Mouse (Mus musculus) lung, adult 2 months (tissue): ENCODE results near the gene Zfp319. TPM values are rescaled to one million over a fixed set of nuclear protein-coding genes. Genes with fewer than 3 reads are reported as not detected.
"Not testable (repeated sequence)": the region's sequence is repeated elsewhere in the genome, so short reads cannot be mapped to it uniquely, and the experiment has no call there.

ENCODE experiments used
- DNase-seq: peaks from one replicate; pipeline ENCODE4 v3.0.0; 2022
- H3K4me1 ChIP-seq: fragments of 200-500 bp; 2 replicates; pipeline ENCODE4 v1.6.1; 2011; ENCODE audit warnings: low read length; ENCODE audit not compliant: control insufficient read depth, insufficient read depth
- H3K4me3 ChIP-seq: fragments of 200-500 bp; replicated peaks from 2 replicates; pipeline ENCODE3; 2011; ENCODE audit warnings: low read depth, mild to moderate bottlenecking, control low read depth, low read length; ENCODE audit errors: extremely low read depth
- CTCF ChIP-seq: fragments of 200-500 bp; IDR thresholded peaks from 2 replicates; pipeline ENCODE4 v1.5.1; 2011; ENCODE audit warnings: mild to moderate bottlenecking, low read length, control low read depth; ENCODE audit not compliant: insufficient read depth
- POLR2A ChIP-seq: fragments of 200-500 bp; IDR thresholded peaks from 2 replicates; pipeline ENCODE4 v1.6.1; 2011; ENCODE audit warnings: low read depth, mild to moderate bottlenecking, control low read depth, low read length, borderline replicate concordance; ENCODE audit errors: extremely low read depth
- WGBS: fragments of 180-500 bp; shearing (Covaris S2); methylation state at CpG from one replicate; pipeline ENCODE4 v1.1.7; 2018; 5-methylcytosine and 5-hydroxymethylcytosine counted together
- polyA plus RNA-seq: library from polyadenylated mRNA; depleted of rRNA; stranded (reverse); fragments of >200 nt; gene quantifications from 2 replicates; pipeline ENCODE4 v1.2.3, GENCODE M21; 2012; rRNA removed

Gene Zfp319
- polyA plus RNA-seq = 17.1 and 20.8 TPM in 2 replicates

DNA sequence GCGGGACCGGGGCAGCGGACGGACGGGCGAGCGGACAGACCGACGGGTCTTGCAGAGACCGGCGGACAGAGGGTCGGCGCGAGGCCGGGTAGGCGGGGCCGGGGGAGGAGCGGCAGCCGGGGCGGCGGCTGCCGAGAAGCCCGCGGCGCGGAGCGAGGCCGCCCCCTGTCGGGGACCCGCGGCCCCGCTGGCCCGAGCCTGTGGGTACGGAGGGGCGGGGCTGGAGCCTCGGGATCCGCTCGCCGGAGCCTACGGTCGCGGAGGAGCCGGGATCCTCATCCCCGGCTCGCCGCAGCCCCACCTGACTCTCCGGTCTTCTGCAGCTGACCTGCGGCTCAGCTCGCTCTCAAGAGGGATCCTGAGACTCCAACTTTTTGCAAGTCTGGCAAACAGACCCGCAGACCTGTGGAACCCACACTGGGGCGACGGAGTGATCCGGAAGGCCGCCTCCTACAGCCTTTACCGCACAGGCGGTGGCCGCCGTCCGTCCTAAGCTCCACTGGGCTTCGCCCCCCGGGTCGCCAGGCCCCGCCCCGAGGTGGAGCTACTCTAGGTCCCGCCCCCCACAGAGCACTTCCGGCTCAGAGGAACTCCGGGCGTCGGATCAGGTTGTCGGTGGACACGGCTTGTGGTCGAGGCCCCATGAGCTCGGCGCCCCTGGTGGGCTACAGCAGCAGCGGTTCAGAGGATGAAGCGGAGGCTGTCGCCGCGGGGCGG lies at the start of gene Zfp319, which contains the start of gene Usb1:
Gene Zfp319, minus strand, starts transcription at position 231 of the 717 bp plus-strand sequence.
Gene Usb1, plus strand, starts transcription at position 565 of the 717 bp plus-strand sequence.
- under 1% methylated on average over 80 of the region's 80 CpGs for WGBS
- peak within 1 kb of the TSS; percentile 97 for H3K4me3 ChIP-seq
- peaks cover 11% of the 10 kb centered on the region for H3K4me1 ChIP-seq
- peak; percentile 96 for DNase-seq
- TF ChIP-seq POLR2A (peak; percentile 96), CTCF (peak; percentile 13; the same call in 1 of the 2 replicates)

GRCm38 (mm10) chr8:95380953-95381352 lies 49.2 kb upstream of the Zfp319 start:
- Histone ChIP-seq H3K4me3 (no peak overlapping the region), H3K4me1 (peaks cover 10% of the 10 kb centered on the region)
- TF ChIP-seq POLR2A (no peak), CTCF (no peak)
- DNase-seq = no peak

DNA sequence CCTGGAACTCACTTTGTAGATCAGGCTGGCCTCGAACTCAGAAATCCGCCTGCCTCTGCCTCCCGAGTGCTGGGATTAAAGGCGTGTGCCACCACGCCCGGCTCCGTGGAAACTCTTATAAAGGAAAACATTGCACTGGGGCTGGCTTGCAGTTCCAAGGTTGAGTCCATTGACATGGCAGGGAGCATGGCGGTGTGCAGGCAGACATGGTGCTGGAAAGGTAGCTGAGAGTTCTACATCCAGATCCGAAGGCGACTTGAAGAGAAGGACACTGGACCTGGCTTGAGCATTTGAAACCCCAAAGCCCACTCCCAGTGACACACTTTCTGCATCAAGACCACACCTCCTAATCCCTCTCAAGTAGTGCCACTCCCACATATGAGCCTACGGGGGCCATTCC lies 47.2 kb upstream of the Zfp319 start:
- peaks cover 12% of the 10 kb centered on the region for H3K4me1 ChIP-seq
- DNase-seq, H3K4me3 ChIP-seq: not testable (repeated sequence)
- WGBS = 95% methylated on average over 11 of the region's 11 CpGs

GRCm38 (mm10) chr8:95377863-95378291 lies 46.1 kb upstream of the Zfp319 start:
- Histone ChIP-seq H3K4me1 (peaks cover 17% of the 10 kb centered on the region), H3K4me3 (no peak overlapping the region)
- WGBS = 18% methylated on average over 7 of the region's 7 CpGs
- TF ChIP-seq POLR2A = peak; percentile 67; the same call in 1 of the 2 replicates
- no peak for TF ChIP-seq CTCF
- DNase-seq = peak; percentile 72

DNA sequence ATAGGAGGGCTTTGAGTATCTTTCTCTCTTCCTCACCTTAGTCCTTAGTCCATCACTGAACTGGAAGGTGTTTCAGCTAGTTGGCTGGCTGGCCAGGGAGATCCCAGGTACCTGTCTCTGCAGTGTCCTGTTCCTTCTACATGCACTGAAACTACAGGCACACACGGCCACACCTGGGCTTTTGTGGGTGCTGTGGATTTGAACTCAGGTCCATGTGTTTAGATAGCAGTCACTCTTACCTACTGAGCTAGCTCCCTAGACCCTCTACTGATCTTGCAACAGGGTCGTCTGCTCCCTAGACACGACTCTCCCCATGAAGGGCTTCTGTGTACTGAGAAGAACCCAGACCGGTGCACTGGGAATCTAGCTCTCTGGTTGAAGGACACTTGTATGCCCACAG lies 45.4 kb upstream of the Zfp319 start:
- TF ChIP-seq CTCF = no peak
- no peak for TF ChIP-seq POLR2A
- WGBS = 60% methylated on average over 4 of the region's 4 CpGs
- peaks cover 17% of the 10 kb centered on the region for H3K4me1 ChIP-seq

DNA sequence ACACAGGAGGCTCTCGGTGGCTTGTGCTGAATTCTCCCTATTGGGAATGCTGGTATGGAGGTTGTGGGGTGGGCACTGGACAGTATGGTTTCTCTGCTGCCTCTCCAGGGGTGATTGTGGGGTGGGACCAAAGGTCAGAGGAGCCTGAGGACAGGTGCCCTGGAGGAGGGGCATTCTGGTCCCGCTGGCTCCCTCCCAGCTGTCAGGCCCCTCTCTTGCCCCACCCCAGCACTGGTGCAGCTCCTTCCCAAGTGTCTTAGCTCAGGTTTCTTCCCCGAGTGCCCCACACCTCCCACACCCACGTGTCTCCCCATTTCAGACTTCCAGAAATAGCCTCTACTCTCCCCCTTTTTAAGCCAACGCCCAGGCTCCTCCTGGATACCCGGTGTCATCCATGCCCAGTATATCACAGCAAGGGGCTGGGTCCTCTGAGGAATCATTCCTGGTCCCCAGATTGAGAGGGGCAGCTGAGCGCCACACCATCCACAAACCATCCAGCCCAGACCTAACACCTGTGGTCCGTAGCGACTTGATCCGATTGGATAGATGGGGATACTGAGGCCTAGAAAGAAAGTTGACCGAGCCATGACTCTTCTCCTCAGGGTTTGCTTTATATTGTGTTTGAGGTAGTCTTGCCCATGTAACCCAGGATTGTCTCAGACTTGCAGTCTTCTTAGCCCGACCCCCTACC lies 44.7 kb upstream of the Zfp319 start:
- H3K4me3 ChIP-seq = no peak overlapping the region
- WGBS = 73% methylated on average over 12 of the region's 12 CpGs
- no peak for DNase-seq
- no peak for TF ChIP-seq POLR2A
- H3K4me1 ChIP-seq = peaks cover 17% of the 10 kb centered on the region

More for the DNA sequence above, 45.4 kb upstream of the Zfp319 start:
- H3K4me3 ChIP-seq = no peak overlapping the region
- no peak for DNase-seq

DNA sequence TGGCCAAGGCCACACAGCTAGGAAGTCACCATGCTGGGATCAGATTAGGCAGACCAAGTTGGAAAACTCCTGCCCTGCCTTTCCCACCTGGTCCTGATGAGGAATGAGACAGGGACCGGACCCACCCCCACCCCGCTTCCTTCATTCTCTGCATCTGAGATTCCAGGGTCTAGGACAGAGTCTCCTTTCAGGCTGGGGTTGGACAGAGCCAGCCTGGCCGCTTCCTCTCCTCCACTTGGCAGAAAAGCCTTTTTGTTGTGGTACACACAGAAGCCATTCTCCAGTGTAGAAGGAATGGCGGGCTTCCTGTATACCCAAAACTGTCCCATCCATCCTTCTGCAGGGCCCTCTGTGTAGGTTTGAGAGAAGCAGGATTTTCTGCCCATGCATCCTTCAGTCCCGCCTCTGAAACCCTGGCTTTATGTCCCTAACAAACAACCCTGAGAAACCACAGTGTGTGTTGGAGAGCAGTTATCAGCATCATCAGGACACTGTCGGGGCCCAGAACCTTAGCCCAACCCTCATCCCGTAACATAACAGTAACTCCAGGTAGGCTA lies 43.7 kb upstream of the Zfp319 start:
- H3K4me1 ChIP-seq = peaks cover 17% of the 10 kb centered on the region
- no peak overlapping the region for H3K4me3 ChIP-seq
- DNase-seq = no peak
- WGBS = 76% methylated on average over 7 of the region's 7 CpGs
- TF ChIP-seq CTCF = no peak
- TF ChIP-seq POLR2A = no peak

GRCm38 (mm10) chr8:95374429-95374828 lies 42.7 kb upstream of the Zfp319 start:
- H3K4me1 ChIP-seq = peaks cover 20% of the 10 kb centered on the region
- no peak for DNase-seq
- no peak overlapping the region for H3K4me3 ChIP-seq
- no peak for TF ChIP-seq CTCF
- TF ChIP-seq POLR2A = no peak
- 55% methylated on average over 3 of the region's 3 CpGs for WGBS

DNA sequence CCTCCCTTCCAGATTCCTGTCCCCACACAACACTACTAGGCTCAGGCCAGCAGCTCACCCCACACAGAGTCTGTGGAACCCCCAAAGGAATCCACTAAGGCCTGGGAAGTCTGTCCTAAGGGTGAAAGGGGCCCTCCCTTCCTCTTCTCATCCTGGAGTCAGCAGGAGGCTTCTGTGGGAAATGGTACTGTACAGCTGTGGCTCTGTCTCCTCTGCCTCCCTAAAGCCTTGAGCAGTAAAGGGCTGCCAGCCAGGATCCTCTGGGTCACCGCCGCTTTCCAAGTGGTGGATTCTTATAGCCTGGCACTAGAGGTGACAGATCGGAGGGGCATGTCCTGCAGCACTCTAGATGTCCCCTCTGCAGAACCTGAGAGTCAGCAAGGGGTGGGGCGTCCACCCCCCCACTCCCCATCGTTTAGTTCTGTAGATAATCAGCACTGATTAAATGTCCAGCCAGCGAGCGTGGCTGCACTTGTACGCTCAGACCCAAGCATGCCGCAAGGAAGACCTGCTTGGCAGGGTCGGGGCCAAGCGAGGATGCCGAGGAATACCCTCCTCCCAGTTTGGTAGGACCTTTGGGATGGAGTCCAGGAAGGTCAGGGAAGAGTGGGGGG lies 41.7 kb upstream of the Zfp319 start:
- WGBS = 51% methylated on average over 12 of the region's 12 CpGs
- peaks cover 20% of the 10 kb centered on the region for H3K4me1 ChIP-seq
- no peak overlapping the region for H3K4me3 ChIP-seq
- DNase-seq = no peak
- no peak for TF ChIP-seq POLR2A
- no peak for TF ChIP-seq CTCF
